Mouse (Mus musculus): Measurements from ENCODE around the gene Depp1. TPM values are rescaled to one million over a fixed set of nuclear protein-coding genes. Genes with fewer than 3 reads are reported as not detected.

The Depp1 gene
- polyA plus RNA-seq, 2 experiments from 2014 or later: 0.36 to 0.37 TPM

GRCm38 (mm10) chr6:116651437-116652118 is 1.2 kb downstream of the Depp1 start:
- ATAC-seq: no peak

GRCm38 (mm10) chr6:116653191-116653590 is 2.8 kb downstream of the Depp1 start:
- ATAC-seq: no peak

DNA sequence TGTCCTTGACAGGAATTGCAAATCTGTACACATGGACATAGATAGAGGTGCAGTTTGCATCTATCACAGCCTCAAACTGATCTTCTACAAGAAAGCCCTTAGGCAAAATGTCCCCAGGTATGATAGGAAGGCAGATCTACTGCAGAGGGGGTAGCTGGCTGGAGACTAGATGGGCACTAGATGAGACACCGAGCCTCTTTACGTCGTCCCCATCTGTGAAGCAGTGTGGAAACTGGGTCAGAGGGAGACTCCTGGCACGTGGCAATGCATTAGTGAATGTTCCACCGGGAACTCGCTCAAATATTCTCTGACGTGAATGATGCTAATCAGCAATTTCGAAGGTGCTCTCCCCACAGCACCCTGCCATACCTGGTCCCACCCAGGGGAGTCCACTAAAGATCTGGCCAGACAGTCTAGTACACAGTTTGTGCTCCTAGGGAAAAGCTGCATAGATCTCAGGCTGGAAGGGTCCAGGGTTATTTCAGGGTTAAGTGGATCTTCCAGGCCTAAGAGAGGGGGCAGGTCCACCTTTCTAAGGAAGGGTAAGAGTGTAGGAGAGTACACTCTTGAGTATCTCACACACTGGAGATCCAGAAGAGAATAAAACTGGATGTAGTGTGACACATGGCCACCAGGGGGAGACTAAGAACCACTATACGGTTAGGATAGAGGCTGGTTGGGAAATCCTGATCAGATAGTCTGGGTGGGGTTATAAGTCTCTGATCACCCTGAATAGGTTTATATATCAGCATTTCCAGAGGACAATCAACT is 3.5 kb downstream of the Depp1 start:
- peak; percentile 78 for ATAC-seq

DNA sequence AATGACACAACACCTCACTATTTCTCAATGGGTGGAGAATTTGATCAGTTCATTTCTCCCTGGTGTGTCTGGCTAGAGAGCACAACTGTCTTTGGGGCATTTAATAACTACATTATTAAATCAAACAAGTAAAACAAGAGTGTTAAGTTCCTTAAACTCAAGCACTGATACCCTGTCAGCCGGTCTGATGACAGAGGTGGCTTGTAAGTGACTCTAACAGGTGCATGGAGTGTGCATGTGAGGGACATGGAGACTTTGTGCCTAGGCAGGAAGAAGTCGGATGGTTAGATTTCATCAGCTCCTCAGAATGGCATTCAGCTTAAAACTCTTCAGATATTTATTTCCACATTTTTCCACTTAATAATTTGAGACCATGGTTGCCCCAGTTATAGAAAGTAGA is 13.0 kb downstream of the Depp1 start:
- ATAC-seq: no peak

DNA sequence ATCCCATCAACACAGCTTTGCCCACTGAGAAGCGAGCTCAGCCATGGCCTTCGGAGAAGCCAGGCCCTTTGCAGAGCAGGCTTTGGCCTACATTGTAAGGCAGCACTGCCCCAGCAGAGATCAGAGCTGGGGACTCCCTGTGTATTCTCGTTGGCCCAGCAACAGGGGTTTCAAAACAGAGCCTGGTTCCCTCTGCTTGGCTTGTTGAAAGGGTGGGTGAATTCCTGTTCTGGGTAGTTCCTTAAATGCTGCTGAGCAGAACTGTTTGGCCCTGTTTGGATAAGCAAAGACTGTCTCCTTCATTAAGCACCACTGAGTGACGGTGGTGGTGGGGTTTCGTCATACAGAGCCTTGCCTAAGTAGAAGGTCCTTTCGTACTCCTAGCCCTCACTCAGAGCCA is 13.6 kb downstream of the Depp1 start:
- no peak for ATAC-seq

GRCm38 (mm10) chr6:116664830-116665229 is 14.4 kb downstream of the Depp1 start:
- no peak for ATAC-seq

GRCm38 (mm10) chr6:116666085-116666750 is 15.8 kb downstream of the Depp1 start:
- no peak for ATAC-seq

- no peak for ATAC-seq
Measured at GRCm38 (mm10) chr6:116666892-116667291, 16.5 kb downstream of the Depp1 start.

DNA sequence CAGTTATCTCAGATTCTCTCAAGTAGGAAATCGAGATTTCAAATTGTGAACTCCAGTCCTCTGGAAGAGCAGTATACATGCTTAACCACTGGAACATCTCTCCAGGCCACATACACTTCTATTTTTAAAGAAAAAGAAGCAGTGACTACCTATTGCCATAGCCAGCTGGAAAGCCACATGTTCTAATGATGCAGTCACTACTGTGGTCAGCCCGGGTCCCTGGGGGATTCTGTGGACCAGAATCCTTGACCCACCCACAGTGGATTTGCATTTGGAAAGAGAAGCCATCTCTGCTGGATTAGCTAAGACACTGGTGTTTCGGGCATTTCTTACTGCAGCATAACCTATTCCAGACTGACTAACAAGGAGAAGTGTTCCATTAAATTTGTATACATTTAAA is 17.0 kb downstream of the Depp1 start:
- no peak for ATAC-seq

DNA sequence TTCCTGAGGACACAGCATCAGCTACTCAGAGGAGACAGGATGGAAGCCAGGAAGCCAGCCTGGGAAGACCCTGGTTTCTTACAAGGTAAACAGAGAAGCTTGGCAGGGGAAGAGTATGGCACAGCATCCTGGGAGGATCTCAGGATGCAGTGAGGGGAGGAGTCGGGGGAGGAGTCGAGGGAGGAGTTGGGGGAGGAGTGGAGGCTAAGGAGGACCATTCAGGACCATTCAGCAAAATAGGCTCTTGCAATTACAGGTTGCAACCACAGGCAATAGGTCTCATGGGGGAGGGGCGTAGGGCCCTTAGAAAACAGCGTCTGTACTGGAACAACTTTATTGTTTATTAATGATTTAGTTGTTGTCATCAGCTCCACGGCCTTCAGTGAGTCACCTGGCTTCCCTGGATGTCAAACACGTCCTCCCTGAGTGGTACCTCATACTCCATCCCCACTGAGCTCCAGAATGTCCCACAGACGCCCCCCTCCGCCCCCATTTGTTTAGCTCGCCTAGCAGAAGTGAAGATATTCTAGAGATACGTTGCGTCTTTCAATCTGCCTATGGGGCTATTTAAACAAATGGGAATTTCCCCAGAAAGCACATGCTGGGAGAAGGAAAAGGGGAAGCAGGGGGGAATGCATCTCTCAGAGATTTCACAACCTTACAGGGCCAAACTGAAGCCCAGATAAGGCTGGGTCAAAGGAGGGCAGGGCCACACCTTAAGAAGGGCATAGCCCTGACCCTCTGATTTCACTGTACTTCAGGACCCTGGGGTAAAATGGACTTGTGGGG is 18.5 kb downstream of the Depp1 start:
- no peak for ATAC-seq

DNA sequence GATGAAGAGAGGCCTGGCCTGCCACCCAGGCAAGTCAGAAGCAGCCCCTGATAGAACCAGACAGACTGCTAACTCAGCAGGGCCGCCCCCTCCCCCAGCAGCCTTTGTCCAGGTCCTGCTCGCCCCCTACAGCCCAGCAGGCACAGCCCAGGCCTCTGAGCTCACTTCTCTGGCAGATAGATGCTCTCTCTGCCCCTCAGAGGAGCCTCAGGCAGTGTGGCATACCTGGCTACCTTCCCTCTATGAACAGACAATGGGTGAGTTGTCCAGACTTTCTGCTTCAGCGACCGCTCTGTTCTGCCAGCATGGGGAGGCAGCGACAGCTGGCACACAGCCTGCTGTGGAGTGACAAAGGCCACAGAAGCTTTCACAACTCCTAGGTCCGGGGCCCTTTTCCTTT is 19.7 kb downstream of the Depp1 start:
- no peak for ATAC-seq

- no peak for ATAC-seq
Measured at GRCm38 (mm10) chr6:116671031-116671430, 20.6 kb downstream of the Depp1 start.

- no peak for ATAC-seq
Measured at GRCm38 (mm10) chr6:116671768-116672167, 21.4 kb downstream of the Depp1 start.

- ATAC-seq: no peak
Measured at GRCm38 (mm10) chr6:116672349-116672748, 21.9 kb downstream of the Depp1 start.

- ATAC-seq: peak; percentile 75
Measured at GRCm38 (mm10) chr6:116673471-116674282, 23.3 kb downstream of the Depp1 start, which contains the start of gene Rassf4. Gene Rassf4, minus strand, starts transcription at chr6:116673952.

- ATAC-seq: no peak
Measured at GRCm38 (mm10) chr6:116674283-116674886, 24.0 kb downstream of the Depp1 start.

DNA sequence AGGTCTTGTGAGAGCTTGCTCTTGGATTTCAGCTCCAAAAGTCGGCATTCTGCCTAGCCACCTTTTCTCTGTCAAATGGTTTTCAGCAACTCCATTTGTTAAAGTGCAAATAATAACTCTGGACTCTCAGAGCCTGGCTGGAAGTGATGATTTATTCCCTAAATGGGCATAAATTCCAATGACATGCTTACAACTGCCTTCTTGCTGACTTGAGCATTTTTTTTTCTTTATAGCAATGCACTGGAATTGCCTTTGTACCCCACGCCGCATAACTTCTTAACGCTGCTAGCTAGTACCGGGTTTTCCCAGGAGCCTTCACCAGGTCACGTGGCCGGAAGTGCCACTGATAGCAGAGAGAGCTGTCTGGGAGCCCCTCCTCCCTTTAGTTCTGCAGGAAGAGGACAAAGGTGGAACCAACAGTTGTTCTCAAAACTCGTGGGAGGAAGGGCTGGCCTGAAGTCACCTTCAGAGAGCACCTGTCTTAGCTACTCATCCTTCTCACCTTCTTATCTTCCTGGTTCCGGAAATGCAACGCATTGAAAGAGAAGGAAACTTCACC is 26.0 kb downstream of the Depp1 start:
- ATAC-seq: no peak

GRCm38 (mm10) chr6:116677321-116677720 is 26.9 kb downstream of the Depp1 start:
- no peak for ATAC-seq

DNA sequence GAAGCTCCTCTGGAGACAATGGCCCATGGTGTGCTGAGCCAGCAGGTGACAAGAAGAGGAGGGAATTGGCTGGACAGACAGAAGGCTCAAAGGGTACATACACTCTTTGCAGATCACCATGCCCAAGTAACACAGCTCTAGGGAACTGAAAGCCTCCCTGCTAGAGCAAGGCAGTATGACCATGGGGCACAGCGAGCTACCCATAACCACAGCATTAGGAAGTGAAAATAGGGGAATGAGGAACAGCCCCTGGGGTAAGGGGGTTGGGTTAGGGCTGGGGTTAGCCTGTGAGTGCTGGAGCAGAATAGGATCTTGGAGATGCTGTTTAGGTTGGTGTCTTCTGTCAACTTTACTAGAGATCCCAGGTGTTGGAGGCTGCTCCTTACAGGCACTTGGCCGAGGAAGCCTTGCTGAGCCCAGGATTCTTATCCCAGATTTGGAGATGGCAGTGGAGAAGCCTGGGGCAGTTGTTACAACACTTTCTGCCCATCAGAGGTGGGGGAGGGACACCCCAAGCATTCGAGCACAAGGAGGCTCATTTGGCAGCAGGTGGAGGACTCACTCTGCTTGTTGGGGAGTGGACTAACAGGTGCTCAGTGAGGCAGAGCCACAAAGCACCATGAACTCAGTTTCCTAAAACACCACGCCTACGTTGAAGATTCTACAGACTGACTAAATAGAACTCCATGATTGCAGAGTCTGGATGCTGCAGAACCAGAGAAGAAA is 29.3 kb downstream of the Depp1 start:
- no peak for ATAC-seq

GRCm38 (mm10) chr6:116682317-116682716 is 31.9 kb downstream of the Depp1 start:
- peak; percentile 65 for ATAC-seq

Measured in activated CD4-positive, CD25-positive, alpha-beta regulatory T cell, adult 4 months (primary cell).